Mouse (Mus musculus) small intestine, adult 2 months (tissue): Measurements from ENCODE around the gene Peg3.

Source experiments
- CTCF ChIP-seq: fragments of 200-500 bp; IDR thresholded peaks from 2 replicates; pipeline ENCODE4 v1.5.1; 2012; ENCODE audit warnings: low read depth, mild to moderate bottlenecking, control low read depth, inconsistent platforms, low read length, moderate library complexity, mixed read lengths; ENCODE audit not compliant: insufficient replicate concordance, insufficient read length; ENCODE audit errors: extremely low read depth
- POLR2A ChIP-seq: fragments of 200-500 bp; IDR thresholded peaks from 2 replicates; pipeline ENCODE4 v1.6.1; 2012; ENCODE audit warnings: low read depth, mild to moderate bottlenecking, control low read depth, inconsistent platforms, low read length, moderate library complexity

DNA sequence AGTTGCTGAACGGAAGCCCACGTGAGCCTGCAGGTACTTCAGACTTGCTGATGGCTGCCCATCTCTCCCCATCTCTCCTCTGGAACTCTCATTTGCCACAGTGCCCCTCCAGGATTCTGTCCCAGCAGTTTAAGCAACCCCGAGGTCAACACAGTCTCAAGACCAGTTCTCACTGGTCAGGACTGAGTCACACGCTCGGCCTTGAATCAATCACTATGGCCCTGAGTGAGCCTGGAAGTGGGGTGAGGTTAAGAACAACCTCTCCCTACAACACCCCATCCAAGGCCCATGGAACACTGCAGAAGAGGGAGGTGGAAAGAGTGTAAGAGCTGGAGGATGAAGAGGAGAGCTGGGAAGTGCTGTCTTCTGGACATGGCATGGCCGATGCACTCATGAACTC, 44.7 kb downstream of the Peg3 start:
- TF ChIP-seq CTCF (no peak), POLR2A (no peak)
